Mouse (Mus musculus) bone marrow macrophage, adult 2 months (primary cell): ENCODE measurements around the gene Tfrc.

Experiments
- CTCF ChIP-seq: IDR thresholded peaks from 2 replicates; pipeline ENCODE4 v1.5.1; 2012; ENCODE audit warnings: low read depth, mild to moderate bottlenecking, low read length, moderate library complexity
- POLR2A ChIP-seq: IDR thresholded peaks from 2 replicates; pipeline ENCODE4 v1.6.1; 2012; ENCODE audit warnings: mild to moderate bottlenecking, low read depth, low read length, borderline replicate concordance

- TF ChIP-seq POLR2A (no peak), CTCF (no peak)
Measured at GRCm38 (mm10) chr16:32670354-32671124, 61.8 kb downstream of the Tfrc start.
